Mouse (Mus musculus): Measurements from ENCODE around the gene Efna3.
A peak's percentile ranks its signal among the peaks of the same experiment; 100 is the strongest.

Efna3 gene

GRCm38 (mm10) chr3:89284261-89284660 is 38.5 kb downstream of the Efna3 start:
- DNase-seq (ENCODE audit: low spot score) = no peak

GRCm38 (mm10) chr3:89282291-89282643 is 40.5 kb downstream of the Efna3 start:
- DNase-seq (ENCODE audit: low spot score) = no peak

- DNase-seq (ENCODE audit: low spot score) = peak; percentile 87
Observed at GRCm38 (mm10) chr3:89281579-89282290, 41.0 kb downstream of the Efna3 start.

GRCm38 (mm10) chr3:89280606-89281511 is 41.9 kb downstream of the Efna3 start, which contains the start of gene Efna1:
Gene Efna1, minus strand, starts transcription at chr3:89281142.
- DNase-seq (ENCODE audit: low spot score) = peak; percentile 76

- DNase-seq (ENCODE audit: low spot score) = peak; percentile 46
Observed at GRCm38 (mm10) chr3:89280050-89280605, 42.6 kb downstream of the Efna3 start.

- peak; percentile 91 for DNase-seq (ENCODE audit: low spot score)
Observed at GRCm38 (mm10) chr3:89279153-89279890, 43.4 kb downstream of the Efna3 start.

GRCm38 (mm10) chr3:89278643-89279042 is 44.1 kb downstream of the Efna3 start:
- DNase-seq (ENCODE audit: low spot score) = peak; percentile 12

- DNase-seq (ENCODE audit: low spot score) = peak; percentile 26
Observed at GRCm38 (mm10) chr3:89278107-89278506, 44.7 kb downstream of the Efna3 start.

GRCm38 (mm10) chr3:89277281-89278021 is 45.3 kb downstream of the Efna3 start:
- DNase-seq (ENCODE audit: low spot score) = peak; percentile 79

GRCm38 (mm10) chr3:89276061-89276460 is 46.7 kb downstream of the Efna3 start:
- no peak for DNase-seq (ENCODE audit: low spot score)

- peak; percentile 46 for DNase-seq (ENCODE audit: low spot score)
Observed at GRCm38 (mm10) chr3:89271760-89272159, 51.0 kb downstream of the Efna3 start.

GRCm38 (mm10) chr3:89270891-89271290 is 51.9 kb downstream of the Efna3 start:
- peak; percentile 69 for DNase-seq (ENCODE audit: low spot score)

GRCm38 (mm10) chr3:89270051-89270755 is 52.6 kb downstream of the Efna3 start, which contains the start of gene Slc50a1:
Gene Slc50a1, minus strand, starts transcription at chr3:89270570.
- DNase-seq (ENCODE audit: low spot score) = peak; percentile 88

GRCm38 (mm10) chr3:89268916-89269315 is 53.8 kb downstream of the Efna3 start:
- DNase-seq (ENCODE audit: low spot score) = no peak

GRCm38 (mm10) chr3:89266439-89266893 is 56.3 kb downstream of the Efna3 start:
- peak; percentile 85 for DNase-seq (ENCODE audit: low spot score)

Data from urinary bladder, postnatal 14 days (tissue).